Comparison of ENCODE assay signal across 8 mouse cellular contexts in the genomic region with DNA sequence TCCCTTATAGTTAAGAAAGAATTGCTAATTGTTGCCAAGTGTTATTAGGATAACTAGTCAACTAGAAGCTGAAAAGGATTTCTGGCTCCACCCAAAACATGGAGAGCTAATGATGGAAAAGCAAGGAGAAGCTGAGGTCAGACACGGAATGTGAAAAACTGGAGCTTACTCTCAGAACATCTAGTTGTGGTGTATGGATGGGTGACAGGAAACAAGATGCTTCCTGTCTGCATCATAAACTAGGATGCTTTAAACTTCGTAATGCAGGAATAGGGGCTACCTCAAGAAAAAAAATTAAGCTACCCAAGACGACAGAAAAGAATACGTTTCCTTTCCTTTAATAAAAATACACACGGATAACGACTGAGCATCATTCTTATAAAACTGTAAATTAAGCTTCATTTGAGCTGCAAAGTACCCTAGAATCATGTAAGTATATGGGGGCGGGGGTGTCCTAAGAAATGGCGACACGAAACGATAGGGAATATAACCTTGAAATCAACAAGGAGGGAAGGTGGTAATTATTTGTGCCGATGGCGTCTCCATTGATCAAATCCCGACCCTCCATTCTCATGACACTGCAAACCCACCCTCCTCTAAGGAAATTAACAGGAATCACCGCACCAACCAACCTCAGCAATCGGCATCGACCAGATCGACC. TPM values are rescaled to one million over a fixed set of nuclear protein-coding genes. Genes with fewer than 3 reads are reported as not detected.
DNase-seq lines count a peak whose midpoint lies in the region; ATAC-seq lines count a peak whose summit lies in the region.

No protein-coding gene starts in this region.

- no peaks in the 10 kb centered on the region for H3K9me3 ChIP-seq in forebrain, embryonic 14.5 days (replicated peaks; ENCODE audit: control insufficient read depth, low read length)
- no peaks in the 10 kb centered on the region for H3K9me3 ChIP-seq in liver, embryonic 12.5 days (replicated peaks)
- no peaks in the 10 kb centered on the region for H3K9me3 ChIP-seq in stomach, embryonic 16.5 days (replicated peaks; ENCODE audit: control insufficient read depth, low read length)

- H3K4me2 ChIP-seq in forebrain, embryonic 14.5 days (ENCODE audit: low read length), result peak overlapping the region; percentile 52
- H3K4me2 ChIP-seq in liver, embryonic 12.5 days, result peak overlapping the region; percentile 61
- peak overlapping the region; percentile 58 for H3K4me2 ChIP-seq in stomach, embryonic 16.5 days (ENCODE audit: low read depth, low read length)

- ATAC-seq in forebrain, embryonic 14.5 days, result no peak
- ATAC-seq in liver, embryonic 12.5 days, result no peak
- no peak for ATAC-seq in stomach, embryonic 16.5 days (ENCODE audit: insufficient read depth, low FRiP score)

- H3K4me1 ChIP-seq in forebrain, embryonic 14.5 days (ENCODE audit: control insufficient read depth, insufficient read depth, low read length), result no peaks in the 10 kb centered on the region
- H3K4me1 ChIP-seq in liver, embryonic 12.5 days, result no peaks in the 10 kb centered on the region
- no peaks in the 10 kb centered on the region for H3K4me1 ChIP-seq in stomach, embryonic 16.5 days (ENCODE audit: control insufficient read depth, insufficient read depth, low read length)

- H3K4me3 ChIP-seq in forebrain, embryonic 14.5 days (ENCODE audit: low read depth, low read length), result peak overlapping the region; percentile 41
- peak overlapping the region; percentile 65 for H3K4me3 ChIP-seq in liver, embryonic 12.5 days
- H3K4me3 ChIP-seq in stomach, embryonic 16.5 days (replicated peaks; ENCODE audit: low read length), result peak overlapping the region; percentile 63

- DNase-seq in kidney, adult 9 months, result peak; percentile 5
- DNase-seq in kidney, adult 18-20 months, result no peak
- DNase-seq in MN1 (ENCODE audit: low spot score), result peak; percentile 6
- no peak for DNase-seq in forebrain, embryonic 14.5 days (ENCODE audit: low spot score)
- no peak for DNase-seq in left cerebral cortex, adult 18-20 months (ENCODE audit: low spot score in 2 of 2)
- no peak for DNase-seq in left cerebral cortex, adult 9 months (ENCODE audit: low spot score in 2 of 2)

- 21% methylated on average over 17 of the region's 17 CpGs for WGBS in forebrain, embryonic 14.5 days
- WGBS in liver, embryonic 12.5 days (ENCODE audit: insufficient replicate concordance), result 8% methylated on average over 17 of the region's 17 CpGs
- 13% methylated on average over 17 of the region's 17 CpGs for WGBS in stomach, embryonic 16.5 days

- peak overlapping the region; percentile 75 for H3K27ac ChIP-seq in forebrain, embryonic 14.5 days (ENCODE audit: low read depth, low read length)
- no peak overlapping the region for H3K27ac ChIP-seq in liver, embryonic 12.5 days
- H3K27ac ChIP-seq in stomach, embryonic 16.5 days (ENCODE audit: low read length), result peak overlapping the region; percentile 31

- H3K36me3 ChIP-seq in forebrain, embryonic 14.5 days (ENCODE audit: control insufficient read depth, insufficient read depth, low read length), result no peaks in the 10 kb centered on the region
- no peaks in the 10 kb centered on the region for H3K36me3 ChIP-seq in liver, embryonic 12.5 days
- H3K36me3 ChIP-seq in stomach, embryonic 16.5 days (ENCODE audit: control insufficient read depth, insufficient read depth, low read length), result no peaks in the 10 kb centered on the region

- peak overlapping the region; percentile 58 for H3K9ac ChIP-seq in forebrain, embryonic 14.5 days (ENCODE audit: low read length)
- peak overlapping the region; percentile 60 for H3K9ac ChIP-seq in liver, embryonic 12.5 days
- peak overlapping the region; percentile 61 for H3K9ac ChIP-seq in stomach, embryonic 16.5 days (ENCODE audit: low read length)

- no peaks in the 10 kb centered on the region for H3K27me3 ChIP-seq in forebrain, embryonic 14.5 days (replicated peaks; ENCODE audit: control insufficient read depth, insufficient read depth, low read length)
- H3K27me3 ChIP-seq in liver, embryonic 12.5 days (replicated peaks), result no peaks in the 10 kb centered on the region
- H3K27me3 ChIP-seq in stomach, embryonic 16.5 days (ENCODE audit: control insufficient read depth, insufficient read depth, low read length), result no peaks in the 10 kb centered on the region

RNA-seq across cellular contexts. Expression of gene Chm, which starts 0.6 kb away (rescaled TPM):
- 17.9 and 19.5 TPM in 2 replicates for polyA plus RNA-seq in forebrain, embryonic 14.5 days (2014; fragmentation: Nextera tagmentation; extraction: Ambion mirVana)
- 6.2 and 6.7 TPM in 2 replicates for polyA plus RNA-seq in liver, embryonic 12.5 days (2016; fragmentation: Nextera tagmentation; extraction: Ambion mirVana)
- polyA plus RNA-seq in stomach, embryonic 16.5 days (2015; fragmentation: Nextera tagmentation; extraction: Ambion mirVana), result 12.0 and 12.6 TPM in 2 replicates
- 10 to 100 TPM; 40.6 to 42.2 TPM for total RNA-seq in left cerebral cortex, adult 18-20 months (2021)

Comparison
In these comparisons a context has a peak if more than half of its experiments do, and no peak if none do; other contexts are left out.
1. DNase-seq: peak in kidney, adult 9 months (single experiment) and MN1 (single experiment); none in kidney, adult 18-20 months (single experiment), forebrain, embryonic 14.5 days (single experiment), left cerebral cortex, adult 18-20 months (0 of 2) and left cerebral cortex, adult 9 months (0 of 2).
2. Peak in every context shown above with its lines, with median percentiles within 50 percentile points of each other: H3K4me2 ChIP-seq, H3K4me3 ChIP-seq and H3K9ac ChIP-seq.